Mouse (Mus musculus) neural tube, embryonic 15.5 days (tissue): ENCODE measurements at regions not wholly inside any gene's neighbourhood (a gene's known extent, or its start where the extent isn't known, plus 50 kb on each side); places are given as distances from the start of the nearest gene placed in this dataset.
"Not testable (repeated sequence)": the region's sequence is repeated elsewhere in the genome, so short reads cannot be mapped to it uniquely, and the experiment has no call there.

Experiments
- ATAC-seq: fragments of 200-750 bp; cut with Nextera tagmentation; 2 replicates; pipeline ENCODE4 v1.8.0; 2017; ENCODE audit warnings: mild to moderate bottlenecking, moderate TSS enrichment, moderate library complexity; ENCODE audit not compliant: low FRiP score
- H3K27ac ChIP-seq: fragments of 300-500 bp; sonication (generic); replicated peaks from 2 replicates; pipeline ENCODE4 v1.5.1; 2015; ENCODE audit warnings: mild to moderate bottlenecking, inconsistent platforms
- H3K27me3 ChIP-seq: fragments of 300-500 bp; sonication (generic); replicated peaks from 2 replicates; pipeline ENCODE4 v1.6.1; 2015; ENCODE audit warnings: inconsistent platforms
- H3K36me3 ChIP-seq: fragments of 300-500 bp; sonication (generic); 2 replicates; pipeline ENCODE4 v1.6.1; 2015; ENCODE audit warnings: inconsistent platforms
- H3K4me1 ChIP-seq: fragments of 300-500 bp; sonication (generic); 2 replicates; pipeline ENCODE4 v1.6.1; 2015; ENCODE audit warnings: inconsistent platforms
- H3K4me2 ChIP-seq: fragments of 300-500 bp; sonication (generic); 2 replicates; pipeline ENCODE4 v1.6.1; 2015; ENCODE audit warnings: inconsistent platforms, mild to moderate bottlenecking, moderate library complexity
- H3K4me3 ChIP-seq: fragments of 300-500 bp; sonication (generic); replicated peaks from 2 replicates; pipeline ENCODE4 v1.5.1; 2015; ENCODE audit warnings: mild to moderate bottlenecking, inconsistent platforms
- H3K9ac ChIP-seq: fragments of 300-500 bp; sonication (generic); replicated peaks from 2 replicates; pipeline ENCODE4 v1.6.1; 2015; ENCODE audit warnings: mild to moderate bottlenecking, inconsistent platforms
- H3K9me3 ChIP-seq: fragments of 300-500 bp; sonication (generic); replicated peaks from 2 replicates; pipeline ENCODE4 v1.6.1; 2016; ENCODE audit warnings: inconsistent platforms
- WGBS: fragments of 180-500 bp; shearing (Covaris S2); methylation state at CpG from one replicate; pipeline ENCODE4 v1.1.7; 2015; ENCODE audit warnings: mixed read lengths; 5-methylcytosine and 5-hydroxymethylcytosine counted together

DNA sequence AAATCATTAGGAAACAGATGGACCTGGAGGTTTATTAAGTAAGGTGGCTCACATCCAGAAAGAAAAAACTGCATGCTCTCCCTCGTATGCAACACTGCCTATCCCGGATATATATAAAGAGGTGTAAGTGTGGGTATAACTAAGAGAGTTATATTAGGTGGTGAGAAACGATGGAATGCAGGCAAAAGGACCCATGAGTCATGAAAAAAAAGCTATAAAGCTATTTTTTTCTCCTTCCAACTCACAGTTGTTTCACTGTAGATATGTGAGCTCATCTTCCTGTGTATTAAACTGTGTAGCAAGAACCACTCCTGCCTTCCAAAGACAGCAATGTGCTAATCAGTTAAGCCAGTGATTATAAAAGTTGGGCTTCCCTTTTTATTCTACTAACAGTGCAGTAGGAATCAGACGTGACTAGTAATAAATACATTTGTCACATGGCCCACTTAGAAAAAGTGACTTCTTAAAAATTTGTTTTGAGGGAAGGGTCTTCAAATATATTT is 51.4 kb upstream of the Bdh1 start:
- H3K36me3 ChIP-seq, H3K4me1 ChIP-seq, H3K9me3 ChIP-seq, H3K27me3 ChIP-seq, H3K4me3 ChIP-seq, H3K9ac ChIP-seq, ATAC-seq, H3K27ac ChIP-seq, H3K4me2 ChIP-seq: not testable (repeated sequence)
- WGBS: 67% methylated on average over 4 of the region's 4 CpGs

DNA sequence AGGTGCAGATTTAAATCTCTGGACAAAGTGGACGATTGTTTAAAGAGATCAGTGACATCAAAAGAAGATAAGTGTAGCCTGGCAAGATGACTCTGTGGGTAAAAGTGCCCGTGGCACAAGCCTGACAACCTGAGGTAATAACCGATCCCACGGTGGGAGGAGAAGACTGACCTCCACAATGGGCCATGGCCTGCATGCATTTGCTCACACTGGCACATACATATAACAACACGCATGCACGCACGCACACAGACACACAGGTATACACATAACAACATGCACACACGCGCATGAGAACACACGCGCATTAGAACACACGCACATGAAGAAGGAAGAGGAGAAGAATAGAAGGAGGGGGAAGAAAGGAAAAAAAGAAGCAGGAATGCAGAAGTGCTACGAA is 52.2 kb upstream of the Bdh1 start:
- 96% methylated on average over 13 of the region's 13 CpGs for WGBS

DNA sequence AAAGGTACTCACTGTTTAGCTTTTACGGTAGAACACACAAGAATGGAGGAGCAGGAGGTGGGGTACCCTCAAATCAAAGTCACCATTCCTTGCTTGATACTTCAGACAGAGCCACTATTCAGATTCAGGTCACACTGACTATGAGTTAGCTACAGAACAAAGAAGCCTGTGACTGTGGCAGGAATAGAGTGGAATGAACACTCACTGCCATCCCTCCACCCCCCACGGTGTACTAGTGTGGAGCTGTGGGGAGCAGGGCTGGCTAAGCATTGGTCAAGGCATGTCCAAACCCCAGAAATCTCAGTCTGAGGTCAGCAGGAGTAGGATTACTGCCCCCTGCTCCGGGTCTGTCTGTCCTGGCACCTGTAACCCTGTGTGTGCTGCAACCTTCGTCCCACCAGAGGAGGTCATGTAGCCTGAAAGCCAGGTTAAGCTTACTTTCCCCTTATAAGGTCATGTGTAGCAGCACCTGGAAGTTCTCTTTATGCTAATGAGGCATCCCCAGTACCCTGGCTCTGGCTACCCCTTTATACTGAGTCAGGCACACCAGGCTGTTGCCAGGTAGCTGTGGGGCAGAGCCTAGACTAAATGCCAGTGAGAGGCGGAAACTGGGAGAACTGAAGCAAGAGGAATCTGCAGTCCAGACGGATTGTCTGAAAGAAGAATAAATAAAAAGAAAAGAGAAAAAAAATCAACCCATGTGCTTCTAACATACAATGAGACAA is 53.1 kb upstream of the Apod start:
- ATAC-seq: no peak
- WGBS: 67% methylated on average over 6 of the region's 6 CpGs

More for the DNA sequence above, 52.2 kb upstream of the Bdh1 start:
- no peak for ATAC-seq
- Histone ChIP-seq H3K36me3 (no peaks in the 10 kb centered on the region), H3K9me3 (no peaks in the 10 kb centered on the region), H3K4me3 (no peak overlapping the region), H3K27me3 (no peaks in the 10 kb centered on the region), H3K4me2 (no peak overlapping the region), H3K9ac (no peak overlapping the region), H3K27ac (no peak overlapping the region), H3K4me1 (0 out of 2 replicates have a peak, but pooled peaks cover 4% of the 10 kb centered on the region)

DNA sequence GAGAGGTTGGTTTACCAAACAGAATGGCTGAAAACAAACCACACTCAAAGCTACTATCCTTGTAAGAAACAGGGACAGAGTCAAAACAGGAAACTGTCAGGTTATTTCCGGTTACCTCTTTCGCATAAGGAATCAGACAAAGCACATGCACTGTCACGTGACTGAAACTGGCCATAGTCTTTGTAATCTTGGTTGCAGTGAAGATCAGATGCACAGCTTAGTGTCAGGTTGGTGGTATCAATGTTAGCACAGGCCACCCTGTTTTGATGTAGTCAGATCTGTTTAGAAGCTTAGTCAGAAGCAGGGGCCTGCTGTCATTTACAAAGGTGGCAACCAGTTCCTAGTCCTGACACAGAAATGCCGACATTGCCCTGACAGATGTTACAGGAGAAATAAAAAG is 51.4 kb upstream of the Apod start:
- H3K36me3 ChIP-seq: no peaks in the 10 kb centered on the region

More for the DNA sequence above, 53.1 kb upstream of the Apod start:
- H3K4me3 ChIP-seq: no peak overlapping the region
- no peak overlapping the region for H3K9ac ChIP-seq
- 0 out of 2 replicates have a peak, but pooled peaks cover 4% of the 10 kb centered on the region for H3K4me1 ChIP-seq
- no peaks in the 10 kb centered on the region for H3K9me3 ChIP-seq
- no peaks in the 10 kb centered on the region for H3K27me3 ChIP-seq
- no peaks in the 10 kb centered on the region for H3K36me3 ChIP-seq
- H3K4me2 ChIP-seq: no peak overlapping the region
- H3K27ac ChIP-seq: no peak overlapping the region

DNA sequence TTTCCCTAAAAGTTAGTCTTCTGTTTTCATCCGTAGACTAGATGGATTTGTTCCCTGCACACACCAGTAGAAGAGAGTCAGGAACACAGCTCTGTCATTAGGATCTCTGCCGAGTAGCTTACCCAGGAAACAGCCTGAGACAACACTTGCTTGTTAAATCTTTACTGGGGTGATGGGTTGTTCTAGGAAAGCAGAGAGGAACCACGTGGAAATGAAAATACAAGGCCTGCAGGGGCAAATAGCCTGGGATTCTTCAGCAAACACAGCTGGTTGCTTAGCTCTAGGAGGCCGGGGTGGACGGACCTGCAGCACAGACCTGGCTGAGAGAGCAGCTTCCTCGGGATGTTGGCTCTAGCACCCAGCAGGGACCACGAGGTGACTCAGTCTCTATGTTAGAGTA is 49.9 kb upstream of the Apod start:
- H3K27me3 ChIP-seq: no peaks in the 10 kb centered on the region
- H3K27ac ChIP-seq: no peak overlapping the region
- H3K36me3 ChIP-seq: no peaks in the 10 kb centered on the region
- ATAC-seq: 0 out of 2 replicates have a peak, but pooled peaks have one; percentile 31
- no peaks in the 10 kb centered on the region for H3K9me3 ChIP-seq
- H3K4me3 ChIP-seq: no peak overlapping the region
- WGBS: 46% methylated on average over 7 of the region's 7 CpGs
- no peak overlapping the region for H3K9ac ChIP-seq
- H3K4me2 ChIP-seq: no peak overlapping the region
- 0 out of 2 replicates have a peak, but pooled peaks cover 4% of the 10 kb centered on the region for H3K4me1 ChIP-seq

More for the DNA sequence above, 51.4 kb upstream of the Apod start:
- 90% methylated on average over 4 of the region's 4 CpGs for WGBS
- ATAC-seq: no peak
- Histone ChIP-seq H3K27me3 (no peaks in the 10 kb centered on the region), H3K4me1 (0 out of 2 replicates have a peak, but pooled peaks cover 4% of the 10 kb centered on the region), H3K4me3 (no peak overlapping the region), H3K4me2 (no peak overlapping the region), H3K9ac (no peak overlapping the region), H3K9me3 (no peaks in the 10 kb centered on the region), H3K27ac (no peak overlapping the region)
